Comparison of ENCODE assay signal across 14 mouse cellular contexts in genomic region chr6:90754927-90755612, GRCm38 (mm10).
A peak's percentile ranks its signal among the peaks of the same experiment; 100 is the strongest.
DNase-seq lines count a peak whose midpoint lies in the region; ATAC-seq and TF ChIP-seq lines count a peak whose summit lies in the region.
"Had no signal": no experiment of that assay in that cellular context is flagged by ENCODE, and none has a peak within 500 bp of the region (broad histone marks: within the 10 kb centered on the region; RNA-seq: fewer than 3 reads in every experiment).

No protein-coding gene starts in this region.

- no peak overlapping the region for H3K27ac ChIP-seq in kidney, adult 2 months (ENCODE audit: insufficient read depth, low read depth, low read length)
- H3K27ac ChIP-seq: limb, embryonic 15.5 days; midbrain, embryonic 12.5 days; stomach, postnatal 0 days had no signal

- intact Hi-C loops in left cerebral cortex, postnatal 25 days (cut with DNase I): no loop called here

- H3K36me3 ChIP-seq in kidney, adult 2 months (ENCODE audit: control insufficient read depth, insufficient read depth, low read length): no peaks in the 10 kb centered on the region
- H3K36me3 ChIP-seq: G1E; limb, embryonic 15.5 days; midbrain, embryonic 12.5 days had no signal

- no peak overlapping the region for H3K4me3 ChIP-seq in kidney, adult 2 months (ENCODE audit: insufficient read depth, low read depth, low read length)
- H3K4me3 ChIP-seq: limb, embryonic 15.5 days; midbrain, embryonic 12.5 days had no signal

- no peaks in the 10 kb centered on the region for H3K4me1 ChIP-seq in kidney, adult 2 months (ENCODE audit: control insufficient read depth, insufficient read depth, low read length)

- no peak for TF ChIP-seq CTCF in kidney, adult 2 months (conservative IDR thresholded peaks at IDR 0.05; ENCODE audit: insufficient read depth, insufficient read length, low read depth, low read length)

- DNase-seq in adrenal gland, adult 2 months: peak; percentile 59
- DNase-seq in adrenal gland, postnatal 10 days: no peak
- DNase-seq in kidney, adult 2 months: peak; percentile 57
- DNase-seq in kidney, postnatal 10 days: no peak
- DNase-seq in lung, postnatal 36 days: peak; percentile 56
- no peak for DNase-seq in lung, postnatal 10 days
- DNase-seq in left cerebral cortex, postnatal 25 days (ENCODE audit: low spot score in 2 of 2): no peak
- DNase-seq: gastrocnemius, postnatal 36 days; right cerebral cortex, postnatal 4 days had no signal

- 57% methylated on average over 7 of the region's 7 CpGs for WGBS in kidney, adult 2 months

- no peak for ATAC-seq in CD4-positive, CD25-positive, alpha-beta regulatory T cell, adult 4 months

- H3K27me3 ChIP-seq in kidney, adult 2 months (replicated peaks; ENCODE audit: control insufficient read depth, insufficient read depth, low read length): no peaks in the 10 kb centered on the region
- H3K27me3 ChIP-seq: limb, embryonic 15.5 days; midbrain, embryonic 12.5 days had no signal

- TF ChIP-seq POLR2A in kidney, adult 2 months (IDR thresholded peaks at IDR 0.05; ENCODE audit: low read depth, low read length): no peak

Comparison
In these comparisons a context has a peak if more than half of its experiments do, and no peak if none do; other contexts are left out.
1. DNase-seq: peak in adrenal gland, adult 2 months (single experiment), kidney, adult 2 months (single experiment) and lung, postnatal 36 days (single experiment); none in adrenal gland, postnatal 10 days (single experiment), kidney, postnatal 10 days (single experiment), lung, postnatal 10 days (single experiment) and left cerebral cortex, postnatal 25 days (0 of 2).